Mouse (Mus musculus) layer of hippocampus, postnatal 14 days (tissue): ENCODE results near the gene Svopl. TPM values are rescaled to one million over a fixed set of nuclear protein-coding genes. Genes with fewer than 3 reads are reported as not detected.

Source experiments
- DNase-seq, 2 experiments: peaks; one replicate each; pipeline ENCODE4 v3.0.0; 2021 to 2022; ENCODE audit warnings: low spot score in 2 of 2, mixed read lengths in 1 of 2
- long read RNA-seq, 2 experiments: library from polyadenylated mRNA; stranded (forward); transcript quantifications; one replicate each; pipeline ENCODE4 v2.0.0; 2021
- total RNA-seq, 2 experiments: library from RNA; stranded (reverse); gene quantifications; 2 replicates each; pipeline ENCODE4 v1.2.3; 2021

Svopl gene
- total RNA-seq, result under 1 TPM; 0.21 to 0.48 TPM
- long read RNA-seq, experiment 1, result 0 reads
- long read RNA-seq, experiment 2, result 0 reads

- DNase-seq, result no peak
Observed at GRCm38 (mm10) chr6:38046838-38047237, at the start of gene Svopl. Gene Svopl (minus strand): TSS chr6:38046996.

DNA sequence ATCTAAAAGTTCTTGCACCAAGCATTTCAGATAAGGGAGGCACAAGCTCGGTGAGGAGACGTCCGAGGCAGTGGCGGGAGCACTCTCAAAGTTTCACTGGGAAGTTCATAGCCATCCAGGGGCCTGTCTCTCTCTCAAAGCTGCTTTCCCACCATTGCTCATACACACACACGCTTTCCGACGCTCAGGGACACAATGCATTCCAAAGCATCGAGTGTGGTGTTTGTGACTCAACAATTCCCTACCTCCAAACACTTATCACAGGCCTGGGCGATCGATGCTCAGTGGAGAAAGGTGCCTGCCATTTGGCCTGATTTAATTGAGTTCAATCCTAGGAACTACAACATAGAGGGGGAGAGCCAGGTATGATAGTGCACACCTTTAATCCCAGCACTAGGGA, 47.9 kb upstream of the Svopl start:
- DNase-seq, result no peak

DNA sequence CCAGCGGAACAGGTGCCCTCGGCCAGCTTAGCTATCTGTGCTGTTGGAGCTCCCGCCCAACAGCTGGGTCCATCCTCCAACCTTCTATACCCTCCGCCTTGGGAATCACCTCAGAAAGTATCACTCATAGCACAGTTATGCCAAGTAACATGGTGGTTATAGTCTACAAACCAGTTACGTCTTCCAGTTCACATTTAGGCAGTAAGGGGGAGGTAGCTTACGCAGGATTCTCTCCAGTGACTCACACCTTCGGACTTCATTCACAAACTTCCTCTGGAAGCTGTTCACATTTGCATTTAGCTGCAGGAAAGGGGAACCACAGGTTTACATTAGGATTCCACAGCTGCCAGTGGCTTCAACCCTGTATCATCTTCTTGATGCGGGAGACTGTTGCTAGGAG, 45.7 kb upstream of the Svopl start:
- DNase-seq, result no peak

- DNase-seq, result no peak
Observed at GRCm38 (mm10) chr6:38087242-38088026, 40.6 kb upstream of the Svopl start.

GRCm38 (mm10) chr6:38083204-38083603, 36.4 kb upstream of the Svopl start:
- DNase-seq, result no peak

- DNase-seq, result no peak
Observed at GRCm38 (mm10) chr6:38081727-38082341, 35.0 kb upstream of the Svopl start.

GRCm38 (mm10) chr6:38080364-38080763, 33.6 kb upstream of the Svopl start:
- no peak for DNase-seq

- no peak for DNase-seq
Observed at GRCm38 (mm10) chr6:38073592-38073991, 26.8 kb upstream of the Svopl start.

DNA sequence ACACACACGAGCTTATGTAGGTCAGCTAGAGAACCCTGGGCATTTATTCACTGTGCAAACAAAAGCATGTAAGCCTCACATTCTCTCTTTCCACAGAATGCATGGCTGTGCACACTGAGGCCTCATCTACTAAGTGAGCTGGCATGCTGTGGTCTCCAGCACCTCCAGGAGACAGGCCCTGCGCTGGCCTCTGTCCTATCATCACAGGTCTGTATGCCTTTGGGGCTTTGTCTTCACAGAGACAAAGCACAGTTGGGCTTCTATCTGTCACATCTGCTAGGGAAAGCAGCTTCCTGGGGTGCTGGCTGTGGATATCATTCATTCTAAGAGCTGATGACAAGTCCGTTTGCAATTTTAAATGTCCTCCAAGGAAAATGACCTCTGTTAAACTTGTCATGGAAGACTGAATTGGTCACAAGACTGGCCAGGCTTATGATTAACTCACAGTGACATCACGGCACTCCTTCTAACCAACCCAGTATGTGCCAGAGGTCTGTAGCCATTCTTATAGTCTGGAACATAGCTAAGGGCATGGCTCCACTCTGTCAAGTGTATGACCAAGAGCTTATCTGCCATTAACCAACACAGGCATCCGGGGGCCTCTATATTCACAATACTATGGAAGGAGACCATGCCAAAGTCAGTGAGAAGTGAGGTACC, 25.5 kb upstream of the Svopl start:
- DNase-seq, result no peak

DNA sequence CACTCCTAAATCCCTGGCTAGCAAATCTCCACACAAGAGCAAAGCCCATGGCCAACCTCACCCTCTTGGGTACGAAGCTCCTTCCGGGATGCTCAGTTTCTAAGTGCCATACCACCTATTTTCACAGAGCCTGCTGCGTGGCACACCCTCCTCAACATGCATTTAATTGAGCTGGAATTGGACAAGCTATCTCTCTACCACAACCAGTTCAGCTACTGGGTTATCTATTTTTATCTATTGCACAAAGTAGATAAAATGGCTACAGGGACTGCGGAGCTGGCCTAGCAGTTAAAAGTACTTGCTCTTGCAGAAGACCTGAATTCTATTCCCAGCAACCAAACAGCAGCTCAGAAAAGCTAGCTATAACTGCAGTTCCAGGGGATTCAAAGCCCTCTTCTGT, 24.5 kb upstream of the Svopl start:
- no peak for DNase-seq

GRCm38 (mm10) chr6:38066215-38066614, 19.4 kb upstream of the Svopl start:
- DNase-seq, result peak; percentile 61 to 83

GRCm38 (mm10) chr6:38065501-38066122, 18.8 kb upstream of the Svopl start:
- peak; percentile 53 to 58 for DNase-seq

DNA sequence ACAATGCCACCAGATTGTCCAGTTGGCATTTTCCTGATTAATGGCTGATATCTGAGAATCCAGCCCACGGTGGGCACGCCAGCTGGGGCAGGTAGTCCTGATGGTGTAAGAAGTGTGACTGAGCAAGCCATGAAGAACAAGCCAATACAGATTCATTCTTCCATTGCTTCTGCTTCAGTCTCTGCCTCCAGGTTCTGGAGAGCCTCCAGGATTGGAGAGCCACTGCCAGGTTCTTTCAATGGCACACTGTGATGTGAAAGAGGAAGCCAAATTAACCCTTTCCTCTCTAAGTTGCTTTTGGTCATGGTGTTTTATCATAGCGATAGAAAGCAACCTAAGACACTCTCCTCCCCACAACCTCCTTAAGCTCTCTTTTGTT, 18.3 kb upstream of the Svopl start:
- peak; percentile 61 to 75 for DNase-seq

- DNase-seq, result no peak
Observed at GRCm38 (mm10) chr6:38064621-38065020, 17.8 kb upstream of the Svopl start.

DNA sequence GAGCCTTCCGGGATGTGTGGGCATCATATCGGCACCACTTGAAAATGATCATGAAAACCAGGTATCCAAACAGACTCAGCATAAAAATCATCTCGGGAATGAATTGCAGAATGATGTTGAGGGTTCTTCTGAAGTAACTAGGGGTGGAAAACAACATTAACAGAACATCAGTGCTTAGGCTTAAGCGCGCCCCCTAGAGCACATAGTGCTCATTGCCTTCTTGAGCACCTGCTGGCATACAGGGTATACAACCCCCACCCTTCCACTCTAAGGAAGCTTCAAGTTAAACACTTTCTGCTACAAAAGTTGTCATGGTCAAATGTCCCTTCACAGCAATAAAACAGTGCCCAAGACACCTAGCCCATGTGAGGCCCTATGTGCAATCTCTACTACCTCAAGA, 12.0 kb upstream of the Svopl start:
- DNase-seq, result no peak

DNA sequence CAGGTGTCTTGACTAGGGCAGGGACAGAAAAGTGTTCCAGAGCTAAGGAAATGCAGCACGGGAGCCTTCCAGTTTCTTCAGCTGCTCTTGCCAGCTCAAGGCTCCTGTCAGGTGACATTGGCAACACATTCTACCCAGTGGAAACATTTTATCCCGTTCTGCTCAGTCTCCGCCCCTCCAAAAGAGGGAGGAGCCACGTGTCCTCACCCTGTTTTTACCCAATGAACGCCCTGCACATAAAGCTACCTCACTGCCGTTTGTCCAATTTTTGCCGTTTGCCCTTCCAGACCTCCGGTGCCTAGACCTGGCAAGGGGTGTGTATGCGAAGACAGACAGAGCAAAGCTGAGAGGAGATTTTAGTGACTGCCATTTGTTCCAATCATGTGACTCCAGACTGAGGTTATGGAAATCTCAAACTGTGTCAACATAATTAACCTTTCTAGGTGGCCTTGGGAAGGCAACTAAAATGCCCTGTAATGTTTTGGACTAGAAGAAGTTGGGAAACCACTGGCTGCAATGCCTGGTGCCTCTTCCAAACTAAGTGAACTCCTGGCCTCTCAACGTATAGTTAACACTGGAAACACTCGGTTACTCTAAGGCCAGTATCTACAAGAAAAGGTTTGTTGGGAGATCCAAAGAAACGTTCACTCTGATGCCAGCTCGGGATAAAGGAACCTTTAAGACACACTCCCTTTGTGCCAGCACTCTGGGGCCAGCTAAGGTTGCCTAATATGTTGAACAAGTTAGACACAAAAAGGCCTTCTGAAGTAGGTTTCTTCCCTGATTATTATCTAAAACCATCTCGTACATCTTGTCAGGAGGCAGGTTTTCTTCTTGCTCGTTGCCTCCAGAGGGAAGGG, 8.9 kb upstream of the Svopl start:
- DNase-seq, result no peak

GRCm38 (mm10) chr6:38049601-38050000, 2.8 kb upstream of the Svopl start:
- DNase-seq, result no peak

GRCm38 (mm10) chr6:38048800-38049561, 2.2 kb upstream of the Svopl start:
- no peak for DNase-seq

DNA sequence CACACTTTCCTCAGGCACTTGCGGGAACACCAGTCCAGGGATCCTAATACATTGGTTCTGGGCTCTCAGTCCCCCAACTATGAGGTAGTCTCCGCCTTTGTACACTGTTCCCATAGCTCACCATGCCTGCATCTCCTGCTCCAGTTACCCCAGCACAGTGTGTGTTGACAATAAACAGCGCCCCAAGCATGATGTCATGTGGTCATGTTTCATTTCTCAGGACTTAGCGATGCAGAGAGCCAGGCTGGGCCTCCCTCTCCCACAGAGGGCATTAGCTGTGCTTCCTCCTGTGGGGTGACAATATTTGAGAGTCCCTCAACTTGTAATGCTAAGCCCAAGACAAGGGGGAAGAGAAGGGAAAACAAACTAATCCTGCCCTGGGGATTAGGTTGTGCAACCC, 1.2 kb upstream of the Svopl start:
- no peak for DNase-seq
